Mouse (Mus musculus): Measurements from ENCODE around the gene Drd4.

DNA sequence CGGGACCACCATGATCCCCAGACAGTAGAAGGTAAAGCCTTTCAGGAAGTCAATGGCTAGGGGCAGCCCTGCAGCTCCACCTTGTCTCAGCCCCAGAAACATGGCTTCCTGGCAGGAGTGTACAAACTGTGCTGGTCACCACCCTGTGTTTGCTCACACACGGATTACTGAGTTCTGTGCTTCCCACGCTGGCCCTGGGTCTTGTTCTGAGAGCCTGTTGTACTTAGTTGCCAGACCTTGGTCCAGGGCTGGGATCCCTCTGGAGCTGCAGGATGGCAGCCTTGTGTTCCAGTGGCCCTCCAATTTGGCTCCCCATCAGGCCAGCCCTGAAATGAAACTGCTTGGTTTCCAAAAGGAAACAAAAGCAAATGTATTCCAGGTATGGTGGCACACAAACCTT is 44.5 kb downstream of the Drd4 start:
- no peak for TF ChIP-seq CTCF (IDR thresholded peaks at IDR 0.05; ENCODE audit: borderline replicate concordance, insufficient read depth, low read length)
- no peak for TF ChIP-seq POLR2A (IDR thresholded peaks at IDR 0.05; ENCODE audit: low read depth, low read length)
